Mouse (Mus musculus): ENCODE results near the gene Rtf1. TPM values are rescaled to one million over a fixed set of nuclear protein-coding genes. Genes with fewer than 3 reads are reported as not detected.

Gene Rtf1
- polyA plus RNA-seq, 2 experiments: 32.3 to 33.2 TPM

DNA sequence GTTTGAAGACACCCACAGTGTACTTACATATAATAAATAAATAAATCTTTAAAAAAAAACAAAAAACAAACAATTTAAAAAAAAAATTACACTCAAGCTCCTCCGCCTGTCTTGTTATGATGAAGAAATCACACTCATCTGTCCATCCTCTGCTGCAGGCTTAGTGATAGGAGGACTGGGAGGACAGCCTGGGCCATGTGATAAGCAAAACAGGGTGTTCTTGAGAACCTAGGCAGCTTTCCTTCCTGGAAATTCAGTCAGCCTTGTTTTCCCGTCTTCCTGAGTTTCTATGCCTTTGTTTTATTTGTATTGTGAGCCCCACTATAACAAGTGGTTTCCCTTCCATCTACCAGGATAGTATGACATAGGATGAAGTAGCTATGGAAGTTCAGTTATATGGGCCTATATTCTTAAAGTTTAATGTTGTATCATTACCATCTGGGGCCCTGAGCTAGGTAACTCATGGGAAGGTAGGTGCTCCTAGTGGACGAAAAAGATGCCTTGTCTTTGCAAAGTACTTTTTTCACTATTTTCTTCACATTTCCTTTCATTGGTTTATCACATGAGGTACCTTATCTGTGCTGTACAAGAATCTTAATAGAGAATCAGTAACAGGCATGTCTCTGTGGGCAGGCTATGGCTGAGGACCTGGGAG, 53.0 kb downstream of the Rtf1 start:
- H3K4me1 ChIP-seq (ENCODE audit: control insufficient read depth, insufficient read depth, low read length): no peaks in the 10 kb centered on the region

GRCm38 (mm10) chr2:119730735-119731134, 55.9 kb downstream of the Rtf1 start:
- ATAC-seq (ENCODE audit: low FRiP score, low read depth) (no peak), DNase-seq (ENCODE audit: low spot score) (no peak)
- Histone ChIP-seq H3K27ac (replicated peaks; ENCODE audit: low read depth, low read length) (no peak overlapping the region), H3K9ac (ENCODE audit: low read depth, low read length, severe bottlenecking) (no peak overlapping the region), H3K4me1 (ENCODE audit: control insufficient read depth, insufficient read depth, low read length) (no peaks in the 10 kb centered on the region), H3K36me3 (ENCODE audit: control insufficient read depth, insufficient read depth, low read length) (peaks cover 93% of the 10 kb centered on the region), H3K4me2 (replicated peaks; ENCODE audit: low read depth, low read length, severe bottlenecking) (no peak overlapping the region), H3K27me3 (ENCODE audit: control insufficient read depth, insufficient read depth, low read length) (no peaks in the 10 kb centered on the region), H3K4me3 (replicated peaks; ENCODE audit: low read length) (no peak overlapping the region), H3K9me3 (ENCODE audit: control insufficient read depth, low read length) (no peaks in the 10 kb centered on the region)
- no peak for TF ChIP-seq POLR2A (IDR thresholded peaks at IDR 0.05; ENCODE audit: borderline replicate concordance, extremely low read depth, insufficient read depth, insufficient read length)
- 82% methylated on average over 4 of the region's 4 CpGs for WGBS

More for the DNA sequence above, 53.0 kb downstream of the Rtf1 start:
- no peak overlapping the region for H3K4me2 ChIP-seq (replicated peaks; ENCODE audit: low read depth, low read length, severe bottlenecking)
- WGBS: 89% methylated on average over 3 of the region's 3 CpGs
- no peak overlapping the region for H3K27ac ChIP-seq (replicated peaks; ENCODE audit: low read depth, low read length)
- H3K9ac ChIP-seq (ENCODE audit: low read depth, low read length, severe bottlenecking): no peak overlapping the region
- no peak for ATAC-seq (ENCODE audit: low FRiP score, low read depth)
- H3K4me3 ChIP-seq (replicated peaks; ENCODE audit: low read length): no peak overlapping the region
- H3K27me3 ChIP-seq (ENCODE audit: control insufficient read depth, insufficient read depth, low read length): no peaks in the 10 kb centered on the region
- DNase-seq (ENCODE audit: low spot score): no peak
- H3K9me3 ChIP-seq (ENCODE audit: control insufficient read depth, low read length): no peaks in the 10 kb centered on the region
- TF ChIP-seq POLR2A (IDR thresholded peaks at IDR 0.05; ENCODE audit: borderline replicate concordance, extremely low read depth, insufficient read depth, insufficient read length): no peak
- peaks cover 94% of the 10 kb centered on the region for H3K36me3 ChIP-seq (ENCODE audit: control insufficient read depth, insufficient read depth, low read length)

- 14% methylated on average over 12 of the region's 12 CpGs for WGBS
- Histone ChIP-seq H3K9me3 (ENCODE audit: control insufficient read depth, low read length) (no peaks in the 10 kb centered on the region), H3K27ac (replicated peaks; ENCODE audit: low read depth, low read length) (no peak overlapping the region), H3K36me3 (ENCODE audit: control insufficient read depth, insufficient read depth, low read length) (peaks cover 30% of the 10 kb centered on the region), H3K4me1 (ENCODE audit: control insufficient read depth, insufficient read depth, low read length) (0 out of 2 replicates have a peak, but pooled peaks cover 4% of the 10 kb centered on the region), H3K4me2 (replicated peaks; ENCODE audit: low read depth, low read length, severe bottlenecking) (no peak overlapping the region), H3K4me3 (replicated peaks; ENCODE audit: low read length) (no peak overlapping the region; the same call in 1 of the 2 replicates), H3K9ac (ENCODE audit: low read depth, low read length, severe bottlenecking) (no peak overlapping the region), H3K27me3 (ENCODE audit: control insufficient read depth, insufficient read depth, low read length) (peaks cover 7% of the 10 kb centered on the region; the same call in 1 of the 2 replicates)
- no peak for ATAC-seq (ENCODE audit: low FRiP score, low read depth)
- TF ChIP-seq POLR2A (IDR thresholded peaks at IDR 0.05; ENCODE audit: borderline replicate concordance, extremely low read depth, insufficient read depth, insufficient read length): no peak
- DNase-seq (ENCODE audit: low spot score): no peak
Observed at GRCm38 (mm10) chr2:119737124-119737523, 62.3 kb downstream of the Rtf1 start.

DNA sequence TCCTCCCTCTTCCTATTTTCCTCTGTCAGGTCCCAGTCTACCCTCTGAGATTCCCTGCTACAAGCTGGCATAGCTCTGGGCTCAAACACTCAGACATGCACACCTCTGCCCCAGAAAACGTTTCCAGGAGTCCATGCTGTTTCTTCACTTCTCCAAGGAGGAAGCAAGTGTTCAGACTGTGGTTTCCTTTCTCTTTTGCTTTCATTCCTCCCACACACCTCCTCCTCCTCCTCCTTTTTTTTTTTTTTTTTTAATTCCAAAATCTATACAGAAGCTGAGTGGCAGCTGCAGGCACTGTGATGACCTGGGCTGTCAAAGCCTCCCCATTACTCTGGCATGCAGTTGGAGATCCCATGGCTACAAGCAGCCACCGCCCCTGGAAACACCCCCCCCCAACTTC, 65.7 kb downstream of the Rtf1 start:
- H3K4me3 ChIP-seq (replicated peaks; ENCODE audit: low read length): no peak overlapping the region
- DNase-seq (ENCODE audit: low spot score) (no peak), ATAC-seq (ENCODE audit: low FRiP score, low read depth) (no peak)
- WGBS: 21% methylated on average over 2 of the region's 2 CpGs
- peaks cover 39% of the 10 kb centered on the region for H3K27me3 ChIP-seq (ENCODE audit: control insufficient read depth, insufficient read depth, low read length)
- H3K9me3 ChIP-seq (ENCODE audit: control insufficient read depth, low read length): no peaks in the 10 kb centered on the region
- no peak overlapping the region for H3K9ac ChIP-seq (ENCODE audit: low read depth, low read length, severe bottlenecking)
- no peak for TF ChIP-seq POLR2A (IDR thresholded peaks at IDR 0.05; ENCODE audit: borderline replicate concordance, extremely low read depth, insufficient read depth, insufficient read length)
- no peak overlapping the region for H3K27ac ChIP-seq (replicated peaks; ENCODE audit: low read depth, low read length)
- H3K4me2 ChIP-seq (replicated peaks; ENCODE audit: low read depth, low read length, severe bottlenecking): no peak overlapping the region
- no peaks in the 10 kb centered on the region for H3K36me3 ChIP-seq (ENCODE audit: control insufficient read depth, insufficient read depth, low read length)
- H3K4me1 ChIP-seq (ENCODE audit: control insufficient read depth, insufficient read depth, low read length): peaks cover 16% of the 10 kb centered on the region

DNA sequence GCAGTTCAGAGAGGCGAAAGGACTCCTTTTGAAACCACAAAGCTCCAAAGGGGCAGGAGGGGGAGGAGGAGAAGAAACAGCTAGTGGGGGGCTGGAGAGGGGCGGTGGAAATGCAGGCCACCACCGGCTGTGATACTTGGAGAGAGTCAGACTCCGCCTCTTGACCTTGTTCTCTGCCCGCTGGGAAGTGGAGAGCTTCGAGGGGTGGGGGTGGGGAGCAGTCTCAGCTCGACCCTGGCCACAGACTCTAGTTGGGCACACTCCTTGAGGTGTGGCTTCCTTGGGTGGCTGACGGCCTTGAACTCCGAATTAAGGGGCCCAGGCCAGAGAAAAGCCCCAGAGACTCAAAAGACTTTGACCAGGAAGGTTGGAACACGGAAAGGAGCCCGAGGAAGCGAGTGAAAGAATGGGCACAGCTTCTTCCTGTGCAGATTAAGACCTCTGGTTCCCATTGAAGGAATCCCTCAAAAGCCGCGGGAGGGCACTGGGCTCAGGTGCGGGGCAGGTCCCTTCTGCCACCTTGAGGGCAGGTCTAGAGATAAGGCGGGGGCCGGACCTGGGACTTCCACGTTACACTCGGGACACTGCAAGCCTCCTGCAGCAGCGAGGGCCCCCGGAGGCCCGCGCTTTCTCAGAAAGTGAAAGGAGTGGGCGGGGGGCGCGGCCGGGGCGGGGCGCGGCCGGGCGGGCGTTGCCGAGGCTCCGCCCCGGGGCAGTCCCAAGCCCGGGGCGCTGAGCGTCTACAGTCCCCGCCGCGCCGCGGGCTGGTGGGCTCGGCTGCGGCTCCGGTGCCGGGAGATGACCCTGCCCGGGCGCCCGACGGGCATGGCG, 66.9 kb downstream of the Rtf1 start, which contains the start of gene Itpka:
Gene Itpka (plus strand): TSS at position 757 of the 831 bp plus-strand sequence.
- peak within 1 kb of the TSS; percentile 100 for H3K4me2 ChIP-seq (replicated peaks; ENCODE audit: low read depth, low read length, severe bottlenecking)
- peak within 1 kb of the TSS; percentile 46 for H3K9ac ChIP-seq (ENCODE audit: low read depth, low read length, severe bottlenecking)
- H3K27me3 ChIP-seq (ENCODE audit: control insufficient read depth, insufficient read depth, low read length): peaks cover 44% of the 10 kb centered on the region
- H3K4me1 ChIP-seq (ENCODE audit: control insufficient read depth, insufficient read depth, low read length): peaks cover 16% of the 10 kb centered on the region
- DNase-seq (ENCODE audit: low spot score): peak; percentile 59
- no peaks in the 10 kb centered on the region for H3K9me3 ChIP-seq (ENCODE audit: control insufficient read depth, low read length)
- no peak within 1 kb of the TSS for H3K27ac ChIP-seq (replicated peaks; ENCODE audit: low read depth, low read length)
- 0 out of 2 replicates have a peak, but pooled peaks have one; percentile 7 for TF ChIP-seq POLR2A (IDR thresholded peaks at IDR 0.05; ENCODE audit: borderline replicate concordance, extremely low read depth, insufficient read depth, insufficient read length)
- no peaks in the 10 kb centered on the region for H3K36me3 ChIP-seq (ENCODE audit: control insufficient read depth, insufficient read depth, low read length)
- ATAC-seq (ENCODE audit: low FRiP score, low read depth): peak; percentile 85
- peak within 1 kb of the TSS; percentile 65 for H3K4me3 ChIP-seq (replicated peaks; ENCODE audit: low read length)
- WGBS: 2% methylated on average over 38 of the region's 53 CpGs

Measured in limb, embryonic 14.5 days (tissue).